Mouse (Mus musculus) ES-E14 (cell line): ENCODE data around the gene Ran.

Experiments used
- CHD2 ChIP-seq: IDR thresholded peaks from 2 replicates; pipeline ENCODE4 v1.6.1; 2014; ENCODE audit warnings: mild to moderate bottlenecking, low read depth, low read length, inconsistent platforms
- HCFC1 ChIP-seq: IDR thresholded peaks from 2 replicates; pipeline ENCODE4 v1.6.1; 2012; ENCODE audit warnings: low read length, inconsistent platforms, borderline replicate concordance; ENCODE audit not compliant: insufficient read depth
- MAFK ChIP-seq: IDR thresholded peaks from 2 replicates; pipeline ENCODE4 v1.6.1; 2014; ENCODE audit warnings: mild to moderate bottlenecking, low read depth, low read length, inconsistent platforms; ENCODE audit not compliant: insufficient read depth
- ZC3H11A ChIP-seq: IDR thresholded peaks from 2 replicates; pipeline ENCODE4 v1.6.1; 2012; ENCODE audit warnings: low read depth, mild to moderate bottlenecking, inconsistent platforms, low read length, borderline replicate concordance
- ZNF384 ChIP-seq: IDR thresholded peaks from 2 replicates; pipeline ENCODE4 v1.6.1; 2012; ENCODE audit warnings: low read depth, low read length, inconsistent platforms

- TF ChIP-seq MAFK (no peak), ZNF384 (no peak), CHD2 (no peak), ZC3H11A (no peak), HCFC1 (no peak)
Measured at GRCm38 (mm10) chr5:129018782-129019489, 933 bp upstream of the Ran start.
